Mouse (Mus musculus): ENCODE results near the gene Rfc4. TPM values are rescaled to one million over a fixed set of nuclear protein-coding genes. Genes with fewer than 3 reads are reported as not detected.

Rfc4 gene
- total RNA-seq, 2 experiments from 2014 or later, result 14.5 to 15.8 TPM

- intact Hi-C loops (cut with DNase I), result no loop called here
- DNase-seq, result no peak
Observed at GRCm38 (mm10) chr16:23136406-23136970, 9.0 kb upstream of the Rfc4 start.

- DNase-seq, result peak; percentile 34 to 38
- intact Hi-C loops (cut with DNase I), result loop anchor here (1.0 to 2.0 kb wide), 2 partner anchors 48 to 259 kb away; no protein-coding TSS in a partner anchor
Observed at GRCm38 (mm10) chr16:23135421-23136149, 8.0 kb upstream of the Rfc4 start.

GRCm38 (mm10) chr16:23132336-23132735 is 4.8 kb upstream of the Rfc4 start:
- DNase-seq, result no peak
- intact Hi-C loops (cut with DNase I), result no loop called here

- intact Hi-C loops (cut with DNase I), result no loop called here
- DNase-seq, result no peak
Observed at GRCm38 (mm10) chr16:23130303-23130702, 2.8 kb upstream of the Rfc4 start.

GRCm38 (mm10) chr16:23127311-23127672 is 245 bp downstream of the Rfc4 start:
- DNase-seq, result no peak
- intact Hi-C loops (cut with DNase I), result loop anchor here (2.0 to 5.0 kb wide), 2 partner anchors 18 to 270 kb away; partner anchors contain the start of genes Dnajb11 and Tbccd1

- intact Hi-C loops (cut with DNase I), result no loop called here
- no peak for DNase-seq
Observed at GRCm38 (mm10) chr16:23124398-23124797, 3.1 kb downstream of the Rfc4 start.

- intact Hi-C loops (cut with DNase I), result no loop called here
- no peak for DNase-seq
Observed at GRCm38 (mm10) chr16:23123104-23123503, 4.4 kb downstream of the Rfc4 start.

- intact Hi-C loops (cut with DNase I), result no loop called here
- no peak for DNase-seq
Observed at GRCm38 (mm10) chr16:23122446-23122845, 5.1 kb downstream of the Rfc4 start.

GRCm38 (mm10) chr16:23117173-23117572 is 10.4 kb downstream of the Rfc4 start:
- DNase-seq, result no peak
- intact Hi-C loops (cut with DNase I), result loop anchor here (10.0 kb wide), 1 partner anchor 872 kb away; no protein-coding TSS in a partner anchor

GRCm38 (mm10) chr16:23115486-23115885 is 12.1 kb downstream of the Rfc4 start:
- DNase-seq, result no peak
- intact Hi-C loops (cut with DNase I), result loop anchor here (10.0 kb wide), 1 partner anchor 871 kb away; no protein-coding TSS in a partner anchor

GRCm38 (mm10) chr16:23114339-23115171 is 13.0 kb downstream of the Rfc4 start:
- DNase-seq, result no peak
- intact Hi-C loops (cut with DNase I), result loop anchor here (10.0 kb wide), 1 partner anchor 870 kb away; no protein-coding TSS in a partner anchor

GRCm38 (mm10) chr16:23113903-23114302 is 13.6 kb downstream of the Rfc4 start:
- no peak for DNase-seq
- intact Hi-C loops (cut with DNase I), result loop anchor here (10.0 kb wide), 1 partner anchor 869 kb away; no protein-coding TSS in a partner anchor

GRCm38 (mm10) chr16:23112861-23113435 is 14.6 kb downstream of the Rfc4 start:
- intact Hi-C loops (cut with DNase I), result loop anchor here (10.0 kb wide), 1 partner anchor 868 kb away; no protein-coding TSS in a partner anchor
- no peak for DNase-seq

GRCm38 (mm10) chr16:23112348-23112747 is 15.2 kb downstream of the Rfc4 start:
- no peak for DNase-seq
- intact Hi-C loops (cut with DNase I), result loop anchor here (10.0 kb wide), 1 partner anchor 868 kb away; no protein-coding TSS in a partner anchor

GRCm38 (mm10) chr16:23109350-23110280 is 17.9 kb downstream of the Rfc4 start:
- intact Hi-C loops (cut with DNase I), result loop anchor here (2.0 to 10.0 kb wide), 2 partner anchors 17 to 865 kb away; partner anchors contain the start of gene Rfc4
- DNase-seq, result no peak

- no peak for DNase-seq
- intact Hi-C loops (cut with DNase I), result loop anchor here (2.0 kb wide), 1 partner anchor 18 kb away; the partner anchor contains the start of gene Rfc4
Observed at GRCm38 (mm10) chr16:23108943-23109342, 18.6 kb downstream of the Rfc4 start.

GRCm38 (mm10) chr16:23107946-23108759 is 19.4 kb downstream of the Rfc4 start:
- DNase-seq, result peak; percentile 89 to 91

GRCm38 (mm10) chr16:23107231-23107942 is 20.1 kb downstream of the Rfc4 start, which contains the start of gene Eif4a2:
Gene Eif4a2 (plus strand): TSS chr16:23107444.
- DNase-seq, result peak; percentile 94 to 95
- intact Hi-C loops (cut with DNase I), result no loop called here

More at GRCm38 (mm10) chr16:23107946-23108759, 19.4 kb downstream of the Rfc4 start:
- intact Hi-C loops (cut with DNase I), result loop anchor here (2.0 kb wide), 1 partner anchor 19 kb away; the partner anchor contains the start of gene Rfc4

Data from heart, postnatal 10 days (tissue).